Mouse (Mus musculus): Measurements from ENCODE around the gene Golt1a. TPM values are rescaled to one million over a fixed set of nuclear protein-coding genes. Genes with fewer than 3 reads are reported as not detected.

Gene Golt1a
- polyA plus RNA-seq, 1 experiment from 2014 or later: not detected

- no peaks in the 10 kb centered on the region for H3K9me3 ChIP-seq (replicated peaks; ENCODE audit: control insufficient read depth, low read length)
- 79% methylated on average over 4 of the region's 4 CpGs for WGBS
Observed at GRCm38 (mm10) chr1:133370352-133370751, 60.8 kb downstream of the Golt1a start.

GRCm38 (mm10) chr1:133371431-133371830 lies 61.8 kb downstream of the Golt1a start:
- DNase-seq (ENCODE audit: low spot score): no peak

More at GRCm38 (mm10) chr1:133370352-133370751, 60.8 kb downstream of the Golt1a start:
- Histone ChIP-seq H3K27me3 (replicated peaks; ENCODE audit: control insufficient read depth, insufficient read depth, low read length) (no peaks in the 10 kb centered on the region), H3K36me3 (ENCODE audit: control insufficient read depth, insufficient read depth, low read length) (no peaks in the 10 kb centered on the region), H3K4me1 (ENCODE audit: control insufficient read depth, insufficient read depth, low read length) (peaks cover 5% of the 10 kb centered on the region; the same call in 1 of the 2 replicates), H3K4me2 (ENCODE audit: low read length) (no peak overlapping the region), H3K27ac (ENCODE audit: low read depth, low read length) (no peak overlapping the region), H3K4me3 (ENCODE audit: low read depth, low read length) (no peak overlapping the region), H3K9ac (ENCODE audit: low read length) (no peak overlapping the region)
- ATAC-seq: no peak
- DNase-seq (ENCODE audit: low spot score): no peak

GRCm38 (mm10) chr1:133372113-133372512 lies 62.5 kb downstream of the Golt1a start:
- 80% methylated on average over 8 of the region's 8 CpGs for WGBS

More at GRCm38 (mm10) chr1:133371431-133371830, 61.8 kb downstream of the Golt1a start:
- 90% methylated on average over 6 of the region's 6 CpGs for WGBS
- H3K27me3 ChIP-seq (replicated peaks; ENCODE audit: control insufficient read depth, insufficient read depth, low read length): no peaks in the 10 kb centered on the region
- no peak overlapping the region for H3K4me3 ChIP-seq (ENCODE audit: low read depth, low read length)
- no peaks in the 10 kb centered on the region for H3K9me3 ChIP-seq (replicated peaks; ENCODE audit: control insufficient read depth, low read length)
- H3K9ac ChIP-seq (ENCODE audit: low read length): no peak overlapping the region
- no peak overlapping the region for H3K4me2 ChIP-seq (ENCODE audit: low read length)
- H3K4me1 ChIP-seq (ENCODE audit: control insufficient read depth, insufficient read depth, low read length): peaks cover 5% of the 10 kb centered on the region; the same call in 1 of the 2 replicates
- no peak for ATAC-seq
- no peak overlapping the region for H3K27ac ChIP-seq (ENCODE audit: low read depth, low read length)
- no peaks in the 10 kb centered on the region for H3K36me3 ChIP-seq (ENCODE audit: control insufficient read depth, insufficient read depth, low read length)

More at GRCm38 (mm10) chr1:133372113-133372512, 62.5 kb downstream of the Golt1a start:
- Histone ChIP-seq H3K9ac (ENCODE audit: low read length) (no peak overlapping the region), H3K4me1 (ENCODE audit: control insufficient read depth, insufficient read depth, low read length) (peaks cover 5% of the 10 kb centered on the region; the same call in 1 of the 2 replicates), H3K27ac (ENCODE audit: low read depth, low read length) (no peak overlapping the region), H3K4me2 (ENCODE audit: low read length) (no peak overlapping the region), H3K4me3 (ENCODE audit: low read depth, low read length) (no peak overlapping the region), H3K9me3 (replicated peaks; ENCODE audit: control insufficient read depth, low read length) (no peaks in the 10 kb centered on the region), H3K27me3 (replicated peaks; ENCODE audit: control insufficient read depth, insufficient read depth, low read length) (no peaks in the 10 kb centered on the region), H3K36me3 (ENCODE audit: control insufficient read depth, insufficient read depth, low read length) (no peaks in the 10 kb centered on the region)
- ATAC-seq (no peak), DNase-seq (ENCODE audit: low spot score) (no peak)

Other genes starting within 250 kb of the Golt1a start
- 26.6 and 31.6 TPM in 2 replicates for gene Ppp1r15b, start 178.7 kb upstream of the Golt1a start, polyA plus RNA-seq (2014; fragmentation: Nextera tagmentation; extraction: Ambion mirVana)
- gene Plekha6, start 145.6 kb upstream of the Golt1a start, polyA plus RNA-seq (2014; fragmentation: Nextera tagmentation; extraction: Ambion mirVana): 7.3 and 9.7 TPM in 2 replicates
- not detected in 2 replicates for gene Kiss1, start 12.1 kb downstream of the Golt1a start, polyA plus RNA-seq (2014; fragmentation: Nextera tagmentation; extraction: Ambion mirVana)
- gene Ren1, start 40.7 kb downstream of the Golt1a start, polyA plus RNA-seq (2014; fragmentation: Nextera tagmentation; extraction: Ambion mirVana): 0.22 TPM in 1 of 2 replicates, not detected in the other
- gene Etnk2, start 53.8 kb downstream of the Golt1a start, polyA plus RNA-seq (2014; fragmentation: Nextera tagmentation; extraction: Ambion mirVana): 4.2 and 5.0 TPM in 2 replicates
- gene Sox13, start 114.6 kb downstream of the Golt1a start, polyA plus RNA-seq (2014; fragmentation: Nextera tagmentation; extraction: Ambion mirVana): 4.2 and 4.3 TPM in 2 replicates